Mouse (Mus musculus): ENCODE results near the gene Socs5.
A peak's percentile ranks its signal among the peaks of the same experiment; 100 is the strongest.

Gene Socs5

GRCm38 (mm10) chr17:87160270-87160669 lies 52.8 kb downstream of the Socs5 start:
- DNase-seq (ENCODE audit: extremely low spot score, low read depth, low spot score), result no peak

- peak; percentile 10 for DNase-seq (ENCODE audit: extremely low spot score, low read depth, low spot score)
Measured at GRCm38 (mm10) chr17:87164312-87164922, 56.9 kb downstream of the Socs5 start.

- no peak for DNase-seq (ENCODE audit: extremely low spot score, low read depth, low spot score)
Measured at GRCm38 (mm10) chr17:87167407-87167806, 59.9 kb downstream of the Socs5 start.

GRCm38 (mm10) chr17:87169076-87169475 lies 61.6 kb downstream of the Socs5 start:
- no peak for DNase-seq (ENCODE audit: extremely low spot score, low read depth, low spot score)

- DNase-seq (ENCODE audit: extremely low spot score, low read depth, low spot score), result no peak
Measured at GRCm38 (mm10) chr17:87170364-87170763, 62.9 kb downstream of the Socs5 start.

- DNase-seq (ENCODE audit: extremely low spot score, low read depth, low spot score), result no peak
Measured at GRCm38 (mm10) chr17:87172031-87172430, 64.6 kb downstream of the Socs5 start.

GRCm38 (mm10) chr17:87173966-87174365 lies 66.5 kb downstream of the Socs5 start:
- no peak for DNase-seq (ENCODE audit: extremely low spot score, low read depth, low spot score)

- no peak for DNase-seq (ENCODE audit: extremely low spot score, low read depth, low spot score)
Measured at GRCm38 (mm10) chr17:87174651-87175331, 67.3 kb downstream of the Socs5 start.

- no peak for DNase-seq (ENCODE audit: extremely low spot score, low read depth, low spot score)
Measured at GRCm38 (mm10) chr17:87176066-87177012, 68.9 kb downstream of the Socs5 start.

- no peak for DNase-seq (ENCODE audit: extremely low spot score, low read depth, low spot score)
Measured at GRCm38 (mm10) chr17:87178596-87179590, 71.4 kb downstream of the Socs5 start.

- DNase-seq (ENCODE audit: extremely low spot score, low read depth, low spot score), result no peak
Measured at GRCm38 (mm10) chr17:87179939-87180550, 72.6 kb downstream of the Socs5 start.

- DNase-seq (ENCODE audit: extremely low spot score, low read depth, low spot score), result no peak
Measured at GRCm38 (mm10) chr17:87181683-87182346, 74.3 kb downstream of the Socs5 start.

GRCm38 (mm10) chr17:87185461-87186066 lies 78.1 kb downstream of the Socs5 start:
- DNase-seq (ENCODE audit: extremely low spot score, low read depth, low spot score), result no peak

- no peak for DNase-seq (ENCODE audit: extremely low spot score, low read depth, low spot score)
Measured at GRCm38 (mm10) chr17:87187005-87187404, 79.5 kb downstream of the Socs5 start.
